Mouse (Mus musculus): ENCODE measurements at regions not wholly inside any gene's neighbourhood (a gene's known extent, or its start where the extent isn't known, plus 50 kb on each side); places are given as distances from the start of the nearest gene placed in this dataset.
A peak's percentile ranks its signal among the peaks of the same experiment; 100 is the strongest.

- Histone ChIP-seq H3K27ac (ENCODE audit: insufficient read depth, low read length) (no peak overlapping the region), H3K4me3 (ENCODE audit: extremely low read depth, insufficient read depth, insufficient read length) (no peak overlapping the region), H3K27me3 (ENCODE audit: control insufficient read depth, insufficient read depth, low read length) (no peaks in the 10 kb centered on the region), H3K4me1 (ENCODE audit: control insufficient read depth, insufficient read depth, insufficient read length) (no peaks in the 10 kb centered on the region), H3K36me3 (ENCODE audit: control insufficient read depth, insufficient read depth, low read length) (no peaks in the 10 kb centered on the region)
- no peak for DNase-seq (ENCODE audit: low read depth in 1 of 2, low spot score in 2 of 2)
- 91% methylated on average over 4 of the region's 4 CpGs for WGBS
- TF ChIP-seq CTCF (IDR thresholded peaks at IDR 0.05; ENCODE audit: extremely low read depth, insufficient read depth, insufficient read length, insufficient replicate concordance) = no peak
- no peak for TF ChIP-seq POLR2A (IDR thresholded peaks at IDR 0.05; ENCODE audit: low read depth, low read length)
Observed at GRCm38 (mm10) chr17:49149896-49150295, 217.7 kb downstream of the Lrfn2 start.

DNA sequence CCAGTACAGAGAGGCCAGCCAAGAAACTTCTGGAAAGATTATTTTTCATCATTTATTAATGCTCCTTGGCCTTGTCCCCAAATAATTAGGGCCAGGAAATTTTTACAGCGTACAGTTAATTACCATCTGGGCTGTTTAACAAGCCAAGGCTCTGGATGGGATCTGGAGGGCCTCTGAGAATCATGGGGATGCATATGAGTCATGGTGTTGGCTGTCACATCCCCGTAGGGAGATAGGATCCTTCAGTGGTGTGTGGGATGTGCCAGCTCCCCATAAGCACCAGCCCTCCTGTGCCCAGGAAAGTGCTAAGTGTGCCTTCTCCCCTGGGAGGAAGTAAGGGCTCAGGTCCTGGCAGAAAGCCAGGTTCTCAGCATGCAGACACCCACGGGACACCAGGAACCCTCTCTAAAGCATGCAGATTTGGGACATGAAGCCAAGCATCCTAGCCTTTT lies 218.8 kb downstream of the Lrfn2 start:
- Histone ChIP-seq H3K27me3 (ENCODE audit: control insufficient read depth, insufficient read depth, low read length) (no peaks in the 10 kb centered on the region), H3K27ac (ENCODE audit: insufficient read depth, low read length) (no peak overlapping the region), H3K36me3 (ENCODE audit: control insufficient read depth, insufficient read depth, low read length) (no peaks in the 10 kb centered on the region), H3K4me1 (ENCODE audit: control insufficient read depth, insufficient read depth, insufficient read length) (no peaks in the 10 kb centered on the region), H3K4me3 (ENCODE audit: extremely low read depth, insufficient read depth, insufficient read length) (no peak overlapping the region)
- TF ChIP-seq CTCF (IDR thresholded peaks at IDR 0.05; ENCODE audit: extremely low read depth, insufficient read depth, insufficient read length, insufficient replicate concordance) (no peak), POLR2A (IDR thresholded peaks at IDR 0.05; ENCODE audit: low read depth, low read length) (no peak)
- no peak for DNase-seq (ENCODE audit: low read depth in 1 of 2, low spot score in 2 of 2)
- 47% methylated on average over 3 of the region's 3 CpGs for WGBS

DNA sequence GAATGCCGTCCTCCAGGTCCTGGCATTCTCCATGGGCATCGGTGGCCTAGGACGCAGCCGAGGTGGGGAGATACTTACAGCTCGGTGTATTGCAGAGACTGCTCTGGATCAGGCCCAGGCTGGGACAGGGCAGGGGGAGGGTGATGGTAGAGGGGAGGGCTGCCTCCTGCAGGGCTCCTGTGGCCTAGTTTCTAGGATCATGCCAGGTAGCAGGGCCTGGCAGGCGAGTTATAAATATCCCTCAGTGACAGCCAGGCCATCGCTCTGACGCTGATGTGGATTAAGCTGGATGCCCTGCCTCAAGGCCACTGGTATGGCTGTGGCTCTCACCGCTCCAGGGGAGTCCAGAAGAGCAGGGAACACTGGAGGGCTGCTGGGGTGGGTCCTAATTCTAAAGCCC lies 221.8 kb downstream of the Lrfn2 start:
- TF ChIP-seq CTCF (IDR thresholded peaks at IDR 0.05; ENCODE audit: extremely low read depth, insufficient read depth, insufficient read length, insufficient replicate concordance) (no peak), POLR2A (IDR thresholded peaks at IDR 0.05; ENCODE audit: low read depth, low read length) (no peak)
- WGBS = 94% methylated on average over 9 of the region's 9 CpGs
- H3K27ac ChIP-seq (ENCODE audit: insufficient read depth, low read length) = no peak overlapping the region
- H3K36me3 ChIP-seq (ENCODE audit: control insufficient read depth, insufficient read depth, low read length) = no peaks in the 10 kb centered on the region
- H3K4me1 ChIP-seq (ENCODE audit: control insufficient read depth, insufficient read depth, insufficient read length) = no peaks in the 10 kb centered on the region
- DNase-seq (ENCODE audit: low read depth in 1 of 2, low spot score in 2 of 2) = no peak
- no peak overlapping the region for H3K4me3 ChIP-seq (ENCODE audit: extremely low read depth, insufficient read depth, insufficient read length)
- H3K27me3 ChIP-seq (ENCODE audit: control insufficient read depth, insufficient read depth, low read length) = no peaks in the 10 kb centered on the region

GRCm38 (mm10) chr17:49155001-49155515 lies 222.9 kb downstream of the Lrfn2 start:
- DNase-seq (ENCODE audit: low read depth in 1 of 2, low spot score in 2 of 2) = no peak
- no peaks in the 10 kb centered on the region for H3K36me3 ChIP-seq (ENCODE audit: control insufficient read depth, insufficient read depth, low read length)
- H3K27me3 ChIP-seq (ENCODE audit: control insufficient read depth, insufficient read depth, low read length) = no peaks in the 10 kb centered on the region
- H3K4me3 ChIP-seq (ENCODE audit: extremely low read depth, insufficient read depth, insufficient read length) = no peak overlapping the region
- no peak overlapping the region for H3K27ac ChIP-seq (ENCODE audit: insufficient read depth, low read length)
- WGBS = 90% methylated on average over 9 of the region's 9 CpGs
- no peaks in the 10 kb centered on the region for H3K4me1 ChIP-seq (ENCODE audit: control insufficient read depth, insufficient read depth, insufficient read length)
- TF ChIP-seq CTCF (IDR thresholded peaks at IDR 0.05; ENCODE audit: extremely low read depth, insufficient read depth, insufficient read length, insufficient replicate concordance) (no peak), POLR2A (IDR thresholded peaks at IDR 0.05; ENCODE audit: low read depth, low read length) (no peak)

DNA sequence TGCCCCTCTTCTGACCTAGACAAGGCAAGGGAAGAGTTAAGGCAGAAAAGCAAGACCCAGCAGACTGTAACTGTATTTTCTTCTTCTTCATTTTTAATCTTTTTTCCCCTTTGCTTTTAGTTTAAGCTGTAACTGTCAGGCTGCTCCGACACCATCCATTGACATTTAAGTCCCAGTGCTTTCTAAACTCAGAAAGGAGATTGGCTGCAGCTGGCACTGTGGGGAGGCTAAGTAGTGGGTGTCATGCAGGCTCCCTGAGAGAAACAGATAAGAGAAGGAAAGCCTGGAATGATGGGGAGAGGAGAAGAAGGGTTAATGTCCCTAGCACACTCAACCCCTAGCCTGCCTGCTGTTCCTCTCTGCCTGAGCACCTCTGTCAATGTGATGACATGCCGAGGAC lies 225.4 kb downstream of the Lrfn2 start:
- 86% methylated on average over 2 of the region's 2 CpGs for WGBS
- H3K27me3 ChIP-seq (ENCODE audit: control insufficient read depth, insufficient read depth, low read length) = no peaks in the 10 kb centered on the region
- no peaks in the 10 kb centered on the region for H3K36me3 ChIP-seq (ENCODE audit: control insufficient read depth, insufficient read depth, low read length)

GRCm38 (mm10) chr17:49171252-49172047 lies 239.3 kb downstream of the Lrfn2 start:
- no peaks in the 10 kb centered on the region for H3K36me3 ChIP-seq (ENCODE audit: control insufficient read depth, insufficient read depth, low read length)
- DNase-seq (ENCODE audit: low read depth in 1 of 2, low spot score in 2 of 2) = peak in 1 of 2 experiments; percentile 31
- no peaks in the 10 kb centered on the region for H3K27me3 ChIP-seq (ENCODE audit: control insufficient read depth, insufficient read depth, low read length)
- H3K4me1 ChIP-seq (ENCODE audit: control insufficient read depth, insufficient read depth, insufficient read length) = peaks cover 10% of the 10 kb centered on the region; the same call in 1 of the 2 replicates
- peak overlapping the region; percentile 44; the same call in 1 of the 2 replicates for H3K4me3 ChIP-seq (ENCODE audit: extremely low read depth, insufficient read depth, insufficient read length)
- TF ChIP-seq POLR2A (IDR thresholded peaks at IDR 0.05; ENCODE audit: low read depth, low read length) (no peak), CTCF (IDR thresholded peaks at IDR 0.05; ENCODE audit: extremely low read depth, insufficient read depth, insufficient read length, insufficient replicate concordance) (no peak)
- 3% methylated on average over 20 of the region's 20 CpGs for WGBS
- H3K27ac ChIP-seq (ENCODE audit: insufficient read depth, low read length) = no peak overlapping the region

More for the DNA sequence above, 225.4 kb downstream of the Lrfn2 start:
- DNase-seq (ENCODE audit: low read depth in 1 of 2, low spot score in 2 of 2) = no peak
- no peak overlapping the region for H3K27ac ChIP-seq (ENCODE audit: insufficient read depth, low read length)
- no peaks in the 10 kb centered on the region for H3K4me1 ChIP-seq (ENCODE audit: control insufficient read depth, insufficient read depth, insufficient read length)
- TF ChIP-seq CTCF (IDR thresholded peaks at IDR 0.05; ENCODE audit: extremely low read depth, insufficient read depth, insufficient read length, insufficient replicate concordance) = no peak
- TF ChIP-seq POLR2A (IDR thresholded peaks at IDR 0.05; ENCODE audit: low read depth, low read length) = no peak
- H3K4me3 ChIP-seq (ENCODE audit: extremely low read depth, insufficient read depth, insufficient read length) = no peak overlapping the region

Measured in spleen, adult 2 months (tissue).